Mouse (Mus musculus) hindbrain, embryonic 12.5 days (tissue): ENCODE results near the gene Vps13c. TPM values are rescaled to one million over a fixed set of nuclear protein-coding genes. Genes with fewer than 3 reads are reported as not detected.

ENCODE experiments used
- ATAC-seq: fragments of 200-750 bp; cut with Nextera tagmentation; 2 replicates; pipeline ENCODE4 v1.8.0; 2017; ENCODE audit warnings: moderate TSS enrichment; ENCODE audit not compliant: low FRiP score
- H3K27ac ChIP-seq: fragments of 300-500 bp; sonication (generic); 2 replicates; pipeline ENCODE4 v1.5.1; 2016; ENCODE audit warnings: mild to moderate bottlenecking
- H3K27me3 ChIP-seq: fragments of 300-500 bp; sonication (generic); 2 replicates; pipeline ENCODE4 v1.6.1; 2016; ENCODE audit warnings: mild to moderate bottlenecking
- H3K36me3 ChIP-seq: fragments of 300-500 bp; sonication (generic); 2 replicates; pipeline ENCODE4 v1.6.1; 2016; ENCODE audit warnings: mild to moderate bottlenecking
- H3K4me1 ChIP-seq: fragments of 300-500 bp; sonication (generic); 2 replicates; pipeline ENCODE4 v1.6.1; 2016
- H3K4me2 ChIP-seq: fragments of 300-500 bp; sonication (generic); replicated peaks from 2 replicates; pipeline ENCODE4 v1.6.1; 2016; ENCODE audit warnings: mild to moderate bottlenecking
- H3K4me3 ChIP-seq: fragments of 300-500 bp; sonication (generic); 2 replicates; pipeline ENCODE4 v1.5.1; 2016; ENCODE audit warnings: mild to moderate bottlenecking
- H3K9ac ChIP-seq: fragments of 300-500 bp; sonication (generic); 2 replicates; pipeline ENCODE4 v1.6.1; 2016; ENCODE audit warnings: mild to moderate bottlenecking, moderate library complexity
- H3K9me3 ChIP-seq: fragments of 300-500 bp; sonication (generic); replicated peaks from 2 replicates; pipeline ENCODE4 v1.6.1; 2016; ENCODE audit warnings: mild to moderate bottlenecking
- WGBS: fragments of 180-500 bp; shearing (Covaris S2); methylation state at CpG from one replicate; pipeline ENCODE4 v1.1.7; 2016; 5-methylcytosine and 5-hydroxymethylcytosine counted together
- polyA plus RNA-seq: library from polyadenylated mRNA; unstranded; fragments of >200 nt; fragmentation: Nextera tagmentation; extraction: Ambion mirVana; gene quantifications from 2 replicates; pipeline ENCODE4 v1.2.1, GENCODE M21; 2016

Vps13c gene
- polyA plus RNA-seq, 1 experiment from 2014 or later: 9.1 TPM

DNA sequence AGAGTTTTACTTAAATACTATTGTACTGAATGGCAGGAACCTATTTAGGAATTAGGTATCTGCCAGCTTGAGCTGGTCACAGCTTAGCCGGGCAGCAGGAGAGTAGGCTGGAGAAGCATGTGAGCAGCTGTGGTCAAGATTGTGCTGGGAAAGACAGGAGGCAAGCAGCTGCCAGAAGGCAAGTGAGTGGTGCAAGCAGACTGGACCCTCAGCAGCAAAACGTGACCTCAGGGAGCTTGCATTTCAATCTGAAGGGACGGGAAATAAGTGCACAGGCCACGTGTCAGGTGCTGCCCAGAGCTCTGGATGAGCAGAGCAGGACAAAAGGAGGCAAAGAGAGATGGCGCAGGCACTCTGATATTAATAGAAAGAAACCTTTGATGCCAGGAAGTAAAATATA, 60.2 kb downstream of the Vps13c start:
- ATAC-seq: no peak
- Histone ChIP-seq H3K27ac (no peak overlapping the region), H3K36me3 (peaks cover 10% of the 10 kb centered on the region; the same call in 1 of the 2 replicates), H3K9me3 (no peaks in the 10 kb centered on the region), H3K9ac (no peak overlapping the region), H3K4me2 (no peak overlapping the region), H3K27me3 (no peaks in the 10 kb centered on the region), H3K4me3 (no peak overlapping the region), H3K4me1 (peaks cover 9% of the 10 kb centered on the region; the same call in 1 of the 2 replicates)
- 56% methylated on average over 5 of the region's 5 CpGs for WGBS

DNA sequence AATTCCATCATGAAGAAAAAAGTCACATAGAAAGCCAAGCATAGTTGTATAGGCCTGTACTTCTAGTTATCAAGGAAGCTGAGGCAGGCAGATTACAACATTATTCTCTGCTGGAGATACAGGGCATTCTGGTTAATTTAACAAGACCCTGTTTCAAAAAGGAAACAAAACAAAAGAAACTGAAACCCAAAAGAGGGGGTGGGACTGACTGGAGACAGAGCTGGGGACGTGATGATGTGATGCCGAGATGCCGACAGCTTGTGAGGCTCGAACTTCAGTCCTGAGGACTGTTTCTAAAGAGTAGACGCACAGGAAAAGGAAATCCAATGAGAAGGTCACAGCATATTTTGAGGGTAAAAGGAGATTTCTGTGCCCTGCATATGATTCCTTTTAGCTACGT, 64.2 kb downstream of the Vps13c start:
- no peak overlapping the region for H3K4me2 ChIP-seq
- peaks cover 27% of the 10 kb centered on the region for H3K36me3 ChIP-seq
- H3K27me3 ChIP-seq: no peaks in the 10 kb centered on the region
- H3K4me1 ChIP-seq: no peaks in the 10 kb centered on the region
- H3K9ac ChIP-seq: no peak overlapping the region
- H3K4me3 ChIP-seq: no peak overlapping the region
- H3K9me3 ChIP-seq: no peaks in the 10 kb centered on the region
- no peak for ATAC-seq
- 64% methylated on average over 6 of the region's 6 CpGs for WGBS
- H3K27ac ChIP-seq: no peak overlapping the region

DNA sequence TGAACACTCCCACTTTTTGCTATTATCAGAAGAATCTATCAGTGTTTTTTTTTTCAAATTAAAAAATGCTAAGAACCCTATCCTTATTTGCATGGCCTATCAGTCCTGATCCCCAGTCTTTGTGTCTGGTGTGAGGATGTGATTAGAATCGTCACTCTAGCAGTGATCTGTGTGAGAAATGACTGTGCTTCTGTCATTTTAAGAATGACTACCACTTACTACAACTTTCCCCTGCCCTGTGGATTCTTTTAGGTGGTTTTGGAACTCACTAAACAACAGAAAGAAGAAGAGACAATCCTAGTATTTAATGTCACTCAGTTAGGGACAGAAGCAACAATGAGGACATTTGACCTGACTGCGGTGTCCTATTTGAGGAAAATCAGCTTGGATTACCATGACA, 65.3 kb downstream of the Vps13c start:
- no peak for ATAC-seq
- Histone ChIP-seq H3K4me1 (no peaks in the 10 kb centered on the region), H3K36me3 (peaks cover 38% of the 10 kb centered on the region), H3K4me3 (no peak overlapping the region), H3K9me3 (no peaks in the 10 kb centered on the region), H3K9ac (no peak overlapping the region), H3K27ac (no peak overlapping the region), H3K27me3 (no peaks in the 10 kb centered on the region), H3K4me2 (no peak overlapping the region)
- 82% methylated on average over 2 of the region's 2 CpGs for WGBS

DNA sequence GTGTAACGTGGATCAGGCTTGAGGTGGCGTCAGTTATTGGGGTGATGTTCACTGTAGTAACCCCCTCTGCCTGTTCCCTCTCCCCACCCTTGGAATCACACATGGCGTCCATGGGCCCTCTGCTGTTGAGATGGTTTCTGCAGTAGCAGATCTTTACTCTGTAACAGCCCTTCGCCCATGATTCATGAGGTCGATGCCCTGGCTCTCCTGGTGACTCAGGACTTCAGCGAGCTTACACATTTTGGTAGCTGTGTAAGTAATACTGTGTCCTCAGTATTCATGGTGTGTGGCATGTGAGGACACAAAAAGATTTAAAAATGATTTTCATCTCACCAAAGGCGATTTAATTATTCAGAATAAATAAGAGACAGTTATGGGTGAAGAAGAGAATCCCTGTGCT, 74.5 kb downstream of the Vps13c start:
- no peak overlapping the region for H3K4me2 ChIP-seq
- no peak overlapping the region for H3K4me3 ChIP-seq
- 91% methylated on average over 7 of the region's 7 CpGs for WGBS
- H3K9ac ChIP-seq: no peak overlapping the region
- H3K27me3 ChIP-seq: no peaks in the 10 kb centered on the region
- no peak for ATAC-seq
- H3K4me1 ChIP-seq: no peaks in the 10 kb centered on the region
- peaks cover 34% of the 10 kb centered on the region for H3K36me3 ChIP-seq
- no peak overlapping the region for H3K27ac ChIP-seq
- H3K9me3 ChIP-seq: no peaks in the 10 kb centered on the region

DNA sequence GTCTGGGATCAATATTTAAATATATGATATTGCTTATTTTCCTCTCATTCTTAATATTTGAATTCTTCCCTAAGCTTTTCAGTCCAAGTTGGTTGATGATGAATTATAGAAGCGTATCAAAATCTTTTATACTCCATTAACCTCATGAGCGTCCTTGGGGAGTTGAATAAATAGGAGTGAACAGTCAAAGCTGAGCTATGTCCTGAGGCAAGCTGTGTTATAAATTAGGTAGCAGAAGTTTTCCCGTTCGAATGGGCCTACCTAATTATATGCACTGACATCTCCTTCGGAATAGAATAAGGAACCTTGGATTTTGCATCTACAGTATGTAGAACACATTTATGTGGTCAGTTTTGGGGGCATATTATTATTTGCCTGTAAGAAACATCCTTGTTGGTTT, 82.2 kb downstream of the Vps13c start:
- no peaks in the 10 kb centered on the region for H3K27me3 ChIP-seq
- 49% methylated on average over 5 of the region's 5 CpGs for WGBS
- no peaks in the 10 kb centered on the region for H3K4me1 ChIP-seq
- no peaks in the 10 kb centered on the region for H3K9me3 ChIP-seq
- ATAC-seq: peak; percentile 52; the same call in 1 of the 2 replicates
- no peak overlapping the region for H3K4me3 ChIP-seq
- H3K4me2 ChIP-seq: no peak overlapping the region
- H3K9ac ChIP-seq: no peak overlapping the region
- H3K36me3 ChIP-seq: peaks cover 22% of the 10 kb centered on the region
- no peak overlapping the region for H3K27ac ChIP-seq

DNA sequence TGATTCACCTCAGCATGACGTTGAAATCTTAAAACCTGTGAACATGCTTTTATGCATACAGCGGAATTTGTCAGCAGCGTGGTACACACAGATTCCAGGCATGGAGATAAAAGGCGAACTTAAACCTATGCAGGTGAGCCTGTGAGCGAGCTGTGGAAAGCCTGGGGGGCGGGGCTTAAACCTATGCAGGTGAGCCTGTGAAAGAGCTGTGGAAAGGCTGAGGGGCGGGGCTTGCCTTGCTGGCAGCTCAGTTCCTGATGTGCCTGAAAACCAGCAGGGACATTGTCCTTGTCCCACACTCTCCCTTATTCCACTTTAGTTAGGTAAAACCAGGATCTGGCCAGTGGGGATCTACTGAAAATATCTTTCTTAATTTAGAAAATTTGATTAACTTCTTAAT, 90.4 kb downstream of the Vps13c start:
- no peak for ATAC-seq
- Histone ChIP-seq H3K4me1 (no peaks in the 10 kb centered on the region), H3K4me3 (no peak overlapping the region), H3K9me3 (no peaks in the 10 kb centered on the region), H3K4me2 (no peak overlapping the region), H3K27me3 (no peaks in the 10 kb centered on the region), H3K27ac (no peak overlapping the region), H3K36me3 (peaks cover 40% of the 10 kb centered on the region), H3K9ac (no peak overlapping the region)
- 75% methylated on average over 7 of the region's 7 CpGs for WGBS

- no peaks in the 10 kb centered on the region for H3K4me1 ChIP-seq
- no peak for ATAC-seq
- 79% methylated on average over 2 of the region's 2 CpGs for WGBS
Measured at GRCm38 (mm10) chr9:67937286-67937685, 97.1 kb downstream of the Vps13c start.

DNA sequence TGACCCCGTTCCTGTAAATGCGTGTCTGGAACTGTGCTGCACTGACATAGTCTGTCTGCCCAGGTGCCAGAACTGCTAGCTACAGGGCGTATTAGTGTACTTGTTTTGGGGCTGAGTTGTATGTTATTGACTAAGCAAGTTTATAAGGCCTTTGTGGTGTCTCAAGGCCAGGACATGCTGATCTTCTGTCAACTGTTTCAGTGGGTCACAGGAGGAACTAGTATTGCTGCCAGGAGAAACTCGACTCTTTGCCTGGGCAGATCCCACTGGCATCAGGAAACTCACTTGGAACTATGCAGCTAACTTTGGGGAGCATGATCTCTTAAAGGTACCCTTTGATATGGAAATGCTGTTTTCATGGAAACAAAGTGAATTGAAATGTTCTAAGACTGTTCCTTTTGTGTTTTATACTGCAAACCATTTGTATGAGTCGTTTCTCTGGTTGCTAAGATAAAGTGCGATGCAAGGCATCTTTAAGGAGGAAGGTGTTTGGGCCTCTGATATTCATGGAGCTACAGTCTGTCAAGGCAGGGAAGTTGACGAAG, 115.3 kb downstream of the Vps13c start:
- Histone ChIP-seq H3K4me2 (no peak overlapping the region), H3K27ac (no peak overlapping the region), H3K4me1 (no peaks in the 10 kb centered on the region), H3K4me3 (no peak overlapping the region), H3K9me3 (no peaks in the 10 kb centered on the region), H3K9ac (no peak overlapping the region), H3K27me3 (no peaks in the 10 kb centered on the region), H3K36me3 (peaks cover 47% of the 10 kb centered on the region)
- whole genome bisulfite sequencing: 76% methylated on average over 7 of the region's 7 CpGs
- no peak for ATAC-seq

More at GRCm38 (mm10) chr9:67937286-67937685, 97.1 kb downstream of the Vps13c start:
- Histone ChIP-seq H3K4me2 (no peak overlapping the region), H3K9me3 (no peaks in the 10 kb centered on the region), H3K36me3 (peaks cover 18% of the 10 kb centered on the region; the same call in 1 of the 2 replicates), H3K9ac (no peak overlapping the region), H3K27ac (no peak overlapping the region), H3K27me3 (no peaks in the 10 kb centered on the region), H3K4me3 (no peak overlapping the region)

DNA sequence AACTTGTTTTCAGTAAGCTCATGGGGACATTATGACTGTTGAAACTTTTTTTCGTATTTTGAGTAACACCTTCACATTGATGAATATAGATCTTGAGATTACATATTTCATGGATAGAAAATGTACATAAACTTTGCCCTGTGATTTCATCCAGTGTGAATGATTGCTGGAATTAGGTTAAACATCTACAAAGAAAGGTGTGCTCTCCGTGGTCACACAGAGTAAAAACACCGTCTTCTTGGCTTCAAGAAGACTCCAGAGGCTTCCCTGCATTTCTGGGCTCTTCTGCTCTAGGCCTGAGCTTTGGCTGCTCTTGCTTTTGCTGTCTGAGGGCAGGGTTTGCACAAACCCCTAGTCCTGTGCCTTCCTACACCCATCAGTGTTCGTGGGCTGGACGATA, 121.8 kb downstream of the Vps13c start:
- peaks cover 23% of the 10 kb centered on the region for H3K36me3 ChIP-seq
- ATAC-seq: no peak
- peaks cover 4% of the 10 kb centered on the region; the same call in 1 of the 2 replicates for H3K9me3 ChIP-seq
- H3K4me2 ChIP-seq: no peak overlapping the region
- WGBS: 95% methylated on average over 5 of the region's 5 CpGs
- no peak overlapping the region for H3K9ac ChIP-seq
- H3K4me3 ChIP-seq: no peak overlapping the region
- no peak overlapping the region for H3K27ac ChIP-seq
- peaks cover 5% of the 10 kb centered on the region; the same call in 1 of the 2 replicates for H3K4me1 ChIP-seq
- H3K27me3 ChIP-seq: no peaks in the 10 kb centered on the region

- Histone ChIP-seq H3K36me3 (peaks cover 20% of the 10 kb centered on the region), H3K4me1 (peaks cover 5% of the 10 kb centered on the region; the same call in 1 of the 2 replicates), H3K9me3 (peaks cover 4% of the 10 kb centered on the region; the same call in 1 of the 2 replicates), H3K4me3 (no peak overlapping the region), H3K9ac (no peak overlapping the region), H3K27me3 (no peaks in the 10 kb centered on the region), H3K27ac (no peak overlapping the region), H3K4me2 (no peak overlapping the region)
- 27% methylated on average over 14 of the region's 14 CpGs for WGBS
- ATAC-seq: peak; percentile 72
Measured at GRCm38 (mm10) chr9:67965889-67966288, 125.7 kb downstream of the Vps13c start.

- Histone ChIP-seq H3K27me3 (no peaks in the 10 kb centered on the region), H3K4me2 (no peak overlapping the region), H3K27ac (no peak overlapping the region), H3K36me3 (peaks cover 16% of the 10 kb centered on the region), H3K4me3 (no peak overlapping the region), H3K9me3 (peaks cover 3% of the 10 kb centered on the region; the same call in 1 of the 2 replicates), H3K4me1 (peaks cover 5% of the 10 kb centered on the region; the same call in 1 of the 2 replicates), H3K9ac (no peak overlapping the region)
- no peak for ATAC-seq
- 86% methylated on average over 3 of the region's 3 CpGs for WGBS
Measured at GRCm38 (mm10) chr9:67967011-67967410, 126.8 kb downstream of the Vps13c start.

- WGBS: 39% methylated on average over 6 of the region's 6 CpGs
- no peak overlapping the region for H3K4me3 ChIP-seq
- H3K4me2 ChIP-seq: no peak overlapping the region
- no peaks in the 10 kb centered on the region for H3K27me3 ChIP-seq
- peaks cover 20% of the 10 kb centered on the region for H3K36me3 ChIP-seq
- ATAC-seq: no peak
- H3K9ac ChIP-seq: no peak overlapping the region
- H3K27ac ChIP-seq: no peak overlapping the region
- no peaks in the 10 kb centered on the region for H3K4me1 ChIP-seq
- no peaks in the 10 kb centered on the region for H3K9me3 ChIP-seq
Measured at GRCm38 (mm10) chr9:67973451-67973850, 133.3 kb downstream of the Vps13c start.

GRCm38 (mm10) chr9:67975491-67975890, 135.3 kb downstream of the Vps13c start:
- H3K9me3 ChIP-seq: no peaks in the 10 kb centered on the region
- no peak overlapping the region for H3K9ac ChIP-seq
- 94% methylated on average over 9 of the region's 9 CpGs for WGBS
- peaks cover 15% of the 10 kb centered on the region for H3K36me3 ChIP-seq
- no peak for ATAC-seq
- no peaks in the 10 kb centered on the region for H3K27me3 ChIP-seq
- no peak overlapping the region for H3K27ac ChIP-seq
- H3K4me1 ChIP-seq: no peaks in the 10 kb centered on the region
- no peak overlapping the region for H3K4me3 ChIP-seq
- no peak overlapping the region for H3K4me2 ChIP-seq
